Mouse (Mus musculus): ENCODE results near the gene Trim11. TPM values are rescaled to one million over a fixed set of nuclear protein-coding genes. Genes with fewer than 3 reads are reported as not detected.

The Trim11 gene
- polyA plus RNA-seq, 1 experiment from 2014 or later: 19.2 TPM

GRCm38 (mm10) chr11:58980381-58980990, 2.6 kb downstream of the Trim11 start:
- peak overlapping the region; percentile 98 for H3K4me2 ChIP-seq (ENCODE audit: low read depth, low read length)
- H3K27ac ChIP-seq (replicated peaks; ENCODE audit: low read depth, low read length): no peak overlapping the region
- peaks cover 31% of the 10 kb centered on the region for H3K36me3 ChIP-seq (ENCODE audit: control insufficient read depth, insufficient read depth, low read length)
- DNase-seq (ENCODE audit: low spot score) (peak; percentile 11), ATAC-seq (ENCODE audit: low read depth) (no peak)
- no peak overlapping the region for H3K4me3 ChIP-seq (ENCODE audit: low read depth, low read length)
- 60% methylated on average over 5 of the region's 5 CpGs for WGBS
- H3K4me1 ChIP-seq (ENCODE audit: control insufficient read depth, insufficient read depth, low read length): peaks cover 20% of the 10 kb centered on the region
- H3K27me3 ChIP-seq (replicated peaks; ENCODE audit: control insufficient read depth, insufficient read depth, low read length): no peaks in the 10 kb centered on the region
- H3K9ac ChIP-seq (ENCODE audit: low read depth, low read length): peak overlapping the region; percentile 55
- H3K9me3 ChIP-seq (ENCODE audit: control insufficient read depth, low read length): no peaks in the 10 kb centered on the region

GRCm38 (mm10) chr11:58981541-58982447, 3.9 kb downstream of the Trim11 start:
- Histone ChIP-seq H3K36me3 (ENCODE audit: control insufficient read depth, insufficient read depth, low read length) (peaks cover 42% of the 10 kb centered on the region), H3K4me2 (ENCODE audit: low read depth, low read length) (no peak overlapping the region), H3K4me3 (ENCODE audit: low read depth, low read length) (no peak overlapping the region), H3K9me3 (ENCODE audit: control insufficient read depth, low read length) (no peaks in the 10 kb centered on the region), H3K4me1 (ENCODE audit: control insufficient read depth, insufficient read depth, low read length) (peaks cover 20% of the 10 kb centered on the region), H3K27me3 (replicated peaks; ENCODE audit: control insufficient read depth, insufficient read depth, low read length) (no peaks in the 10 kb centered on the region), H3K9ac (ENCODE audit: low read depth, low read length) (no peak overlapping the region), H3K27ac (replicated peaks; ENCODE audit: low read depth, low read length) (no peak overlapping the region)
- ATAC-seq (ENCODE audit: low read depth) (peak; percentile 59; the same call in 1 of the 2 replicates), DNase-seq (ENCODE audit: low spot score) (peak; percentile 84)
- 57% methylated on average over 14 of the region's 14 CpGs for WGBS

GRCm38 (mm10) chr11:58982471-58983097, 4.7 kb downstream of the Trim11 start:
- 80% methylated on average over 18 of the region's 18 CpGs for WGBS
- ATAC-seq (ENCODE audit: low read depth): no peak
- no peaks in the 10 kb centered on the region for H3K27me3 ChIP-seq (replicated peaks; ENCODE audit: control insufficient read depth, insufficient read depth, low read length)
- no peaks in the 10 kb centered on the region for H3K9me3 ChIP-seq (ENCODE audit: control insufficient read depth, low read length)
- peaks cover 50% of the 10 kb centered on the region for H3K36me3 ChIP-seq (ENCODE audit: control insufficient read depth, insufficient read depth, low read length)
- no peak overlapping the region for H3K4me2 ChIP-seq (ENCODE audit: low read depth, low read length)
- no peak overlapping the region for H3K4me3 ChIP-seq (ENCODE audit: low read depth, low read length)
- peaks cover 20% of the 10 kb centered on the region for H3K4me1 ChIP-seq (ENCODE audit: control insufficient read depth, insufficient read depth, low read length)
- H3K9ac ChIP-seq (ENCODE audit: low read depth, low read length): no peak overlapping the region
- H3K27ac ChIP-seq (replicated peaks; ENCODE audit: low read depth, low read length): no peak overlapping the region
- DNase-seq (ENCODE audit: low spot score): no peak

GRCm38 (mm10) chr11:58983691-58984341, 5.9 kb downstream of the Trim11 start:
- ATAC-seq (ENCODE audit: low read depth) (no peak), DNase-seq (ENCODE audit: low spot score) (no peak)
- Histone ChIP-seq H3K27me3 (replicated peaks; ENCODE audit: control insufficient read depth, insufficient read depth, low read length) (no peaks in the 10 kb centered on the region), H3K36me3 (ENCODE audit: control insufficient read depth, insufficient read depth, low read length) (peaks cover 62% of the 10 kb centered on the region), H3K27ac (replicated peaks; ENCODE audit: low read depth, low read length) (no peak overlapping the region), H3K4me3 (ENCODE audit: low read depth, low read length) (no peak overlapping the region), H3K4me2 (ENCODE audit: low read depth, low read length) (no peak overlapping the region), H3K9me3 (ENCODE audit: control insufficient read depth, low read length) (no peaks in the 10 kb centered on the region), H3K9ac (ENCODE audit: low read depth, low read length) (no peak overlapping the region), H3K4me1 (ENCODE audit: control insufficient read depth, insufficient read depth, low read length) (peaks cover 17% of the 10 kb centered on the region)
- 89% methylated on average over 6 of the region's 6 CpGs for WGBS

- H3K4me2 ChIP-seq (ENCODE audit: low read depth, low read length): no peak overlapping the region
- H3K36me3 ChIP-seq (ENCODE audit: control insufficient read depth, insufficient read depth, low read length): peaks cover 70% of the 10 kb centered on the region
- no peaks in the 10 kb centered on the region for H3K27me3 ChIP-seq (replicated peaks; ENCODE audit: control insufficient read depth, insufficient read depth, low read length)
- H3K4me3 ChIP-seq (ENCODE audit: low read depth, low read length): no peak overlapping the region
- ATAC-seq (ENCODE audit: low read depth) (no peak), DNase-seq (ENCODE audit: low spot score) (no peak)
- WGBS: 96% methylated on average over 7 of the region's 7 CpGs
- no peak overlapping the region for H3K9ac ChIP-seq (ENCODE audit: low read depth, low read length)
- H3K9me3 ChIP-seq (ENCODE audit: control insufficient read depth, low read length): no peaks in the 10 kb centered on the region
- no peak overlapping the region for H3K27ac ChIP-seq (replicated peaks; ENCODE audit: low read depth, low read length)
- peaks cover 9% of the 10 kb centered on the region for H3K4me1 ChIP-seq (ENCODE audit: control insufficient read depth, insufficient read depth, low read length)
These were observed 6.8 kb downstream of the Trim11 start for GRCm38 (mm10) chr11:58984657-58985056.

GRCm38 (mm10) chr11:58985299-58985917, 7.5 kb downstream of the Trim11 start:
- 90% methylated on average over 3 of the region's 3 CpGs for WGBS
- H3K9me3 ChIP-seq (ENCODE audit: control insufficient read depth, low read length): no peaks in the 10 kb centered on the region
- no peak for ATAC-seq (ENCODE audit: low read depth)

GRCm38 (mm10) chr11:58989166-58989565, 11.3 kb downstream of the Trim11 start:
- no peak overlapping the region for H3K27ac ChIP-seq (replicated peaks; ENCODE audit: low read depth, low read length)
- peaks cover 10% of the 10 kb centered on the region; the same call in 1 of the 2 replicates for H3K27me3 ChIP-seq (replicated peaks; ENCODE audit: control insufficient read depth, insufficient read depth, low read length)
- WGBS: 97% methylated on average over 4 of the region's 4 CpGs
- H3K4me3 ChIP-seq (ENCODE audit: low read depth, low read length): no peak overlapping the region
- no peak overlapping the region for H3K4me2 ChIP-seq (ENCODE audit: low read depth, low read length)
- DNase-seq (ENCODE audit: low spot score) (no peak), ATAC-seq (ENCODE audit: low read depth) (no peak)
- H3K36me3 ChIP-seq (ENCODE audit: control insufficient read depth, insufficient read depth, low read length): peaks cover 66% of the 10 kb centered on the region
- H3K9ac ChIP-seq (ENCODE audit: low read depth, low read length): no peak overlapping the region
- peaks cover 1% of the 10 kb centered on the region; the same call in 1 of the 2 replicates for H3K4me1 ChIP-seq (ENCODE audit: control insufficient read depth, insufficient read depth, low read length)
- H3K9me3 ChIP-seq (ENCODE audit: control insufficient read depth, low read length): no peaks in the 10 kb centered on the region

More at GRCm38 (mm10) chr11:58985299-58985917, 7.5 kb downstream of the Trim11 start:
- no peak overlapping the region for H3K9ac ChIP-seq (ENCODE audit: low read depth, low read length)
- no peak overlapping the region for H3K4me3 ChIP-seq (ENCODE audit: low read depth, low read length)
- H3K4me1 ChIP-seq (ENCODE audit: control insufficient read depth, insufficient read depth, low read length): peaks cover 2% of the 10 kb centered on the region
- peaks cover 78% of the 10 kb centered on the region for H3K36me3 ChIP-seq (ENCODE audit: control insufficient read depth, insufficient read depth, low read length)
- no peak for DNase-seq (ENCODE audit: low spot score)
- no peaks in the 10 kb centered on the region for H3K27me3 ChIP-seq (replicated peaks; ENCODE audit: control insufficient read depth, insufficient read depth, low read length)
- H3K27ac ChIP-seq (replicated peaks; ENCODE audit: low read depth, low read length): no peak overlapping the region
- H3K4me2 ChIP-seq (ENCODE audit: low read depth, low read length): no peak overlapping the region

GRCm38 (mm10) chr11:58990141-58990540, 12.2 kb downstream of the Trim11 start:
- peaks cover 58% of the 10 kb centered on the region for H3K36me3 ChIP-seq (ENCODE audit: control insufficient read depth, insufficient read depth, low read length)
- ATAC-seq (ENCODE audit: low read depth): no peak
- H3K9ac ChIP-seq (ENCODE audit: low read depth, low read length): no peak overlapping the region
- H3K27ac ChIP-seq (replicated peaks; ENCODE audit: low read depth, low read length): no peak overlapping the region
- peaks cover 19% of the 10 kb centered on the region for H3K27me3 ChIP-seq (replicated peaks; ENCODE audit: control insufficient read depth, insufficient read depth, low read length)
- no peak overlapping the region for H3K4me3 ChIP-seq (ENCODE audit: low read depth, low read length)
- WGBS: 90% methylated on average over 13 of the region's 17 CpGs
- H3K4me1 ChIP-seq (ENCODE audit: control insufficient read depth, insufficient read depth, low read length): peaks cover 6% of the 10 kb centered on the region; the same call in 1 of the 2 replicates
- H3K9me3 ChIP-seq (ENCODE audit: control insufficient read depth, low read length): no peaks in the 10 kb centered on the region
- no peak overlapping the region for H3K4me2 ChIP-seq (ENCODE audit: low read depth, low read length)
- DNase-seq (ENCODE audit: low spot score): no peak

Measured in embryonic facial prominence, embryonic 14.5 days (tissue).